Mouse (Mus musculus) embryonic facial prominence, embryonic 14.5 days (tissue): ENCODE results near the gene Arg2. TPM values are rescaled to one million over a fixed set of nuclear protein-coding genes. Genes with fewer than 3 reads are reported as not detected.

Source experiments
- ATAC-seq: fragments of 200-750 bp; cut with Nextera tagmentation; 2 replicates; pipeline ENCODE4 v1.8.0; 2017; ENCODE audit warnings: low read depth, moderate number of reproducible peaks, moderate TSS enrichment
- DNase-seq: peaks from one replicate; pipeline ENCODE4 v3.0.0-alpha.2; 2015; ENCODE audit warnings: low spot score
- H3K27ac ChIP-seq: fragments of 300-500 bp; sonication (generic); replicated peaks from 2 replicates; pipeline ENCODE4 v1.5.1; 2014; ENCODE audit warnings: low read depth, mild to moderate bottlenecking, low read length, moderate library complexity
- H3K27me3 ChIP-seq: fragments of 300-500 bp; sonication (generic); replicated peaks from 2 replicates; pipeline ENCODE4 v1.6.1; 2014; ENCODE audit warnings: low read length; ENCODE audit not compliant: control insufficient read depth, insufficient read depth
- H3K36me3 ChIP-seq: fragments of 300-500 bp; sonication (generic); 2 replicates; pipeline ENCODE4 v1.6.1; 2014; ENCODE audit warnings: low read length, mixed read lengths; ENCODE audit not compliant: control insufficient read depth, insufficient read depth
- H3K4me1 ChIP-seq: fragments of 300-500 bp; sonication (generic); 2 replicates; pipeline ENCODE4 v1.6.1; 2014; ENCODE audit warnings: antibody characterized with exemption, low read length; ENCODE audit not compliant: control insufficient read depth, insufficient read depth
- H3K4me2 ChIP-seq: fragments of 300-500 bp; sonication (generic); 2 replicates; pipeline ENCODE4 v1.6.1; 2014; ENCODE audit warnings: low read depth, mild to moderate bottlenecking, low read length, moderate library complexity, mixed read lengths
- H3K4me3 ChIP-seq: fragments of 300-500 bp; sonication (generic); 2 replicates; pipeline ENCODE4 v1.5.1; 2014; ENCODE audit warnings: low read depth, mild to moderate bottlenecking, low read length
- H3K9ac ChIP-seq: fragments of 300-500 bp; sonication (generic); 2 replicates; pipeline ENCODE4 v1.6.1; 2014; ENCODE audit warnings: low read depth, mild to moderate bottlenecking, low read length, moderate library complexity, mixed read lengths
- H3K9me3 ChIP-seq: fragments of 300-500 bp; sonication (generic); 2 replicates; pipeline ENCODE4 v1.6.1; 2016; ENCODE audit warnings: low read length; ENCODE audit not compliant: control insufficient read depth
- WGBS: fragments of 180-500 bp; shearing (Covaris S2); extraction: QIAGEN DNeasy Blood & Tissue Kit; methylation state at CpG from one replicate; pipeline ENCODE4 v1.1.7; 2014; 5-methylcytosine and 5-hydroxymethylcytosine counted together
- polyA plus RNA-seq: library from polyadenylated mRNA; unstranded; fragments of >200 nt; fragmentation: Nextera tagmentation; extraction: Ambion mirVana; gene quantifications from 2 replicates; pipeline ENCODE4 v1.2.1, GENCODE M21; 2014

The Arg2 gene
- polyA plus RNA-seq, 1 experiment from 2014 or later, result 2.2 TPM

- Histone ChIP-seq H3K4me3 (no peak overlapping the region), H3K4me2 (no peak overlapping the region), H3K9me3 (no peaks in the 10 kb centered on the region), H3K27me3 (no peaks in the 10 kb centered on the region), H3K36me3 (no peaks in the 10 kb centered on the region), H3K4me1 (no peaks in the 10 kb centered on the region), H3K27ac (no peak overlapping the region), H3K9ac (no peak overlapping the region)
- 34% methylated on average over 3 of the region's 3 CpGs for WGBS
- DNase-seq, result peak; percentile 72
- no peak for ATAC-seq
Observed at GRCm38 (mm10) chr12:79122820-79123219, 7.8 kb upstream of the Arg2 start.

GRCm38 (mm10) chr12:79131178-79131675 is 650 bp downstream of the Arg2 start:
- no peak overlapping the region for H3K27ac ChIP-seq
- peaks cover 41% of the 10 kb centered on the region for H3K27me3 ChIP-seq
- no peaks in the 10 kb centered on the region for H3K4me1 ChIP-seq
- H3K4me3 ChIP-seq, result peak overlapping the region; percentile 50
- no peaks in the 10 kb centered on the region for H3K36me3 ChIP-seq
- peak overlapping the region; percentile 97 for H3K4me2 ChIP-seq
- H3K9ac ChIP-seq, result peak overlapping the region; percentile 58
- ATAC-seq, result no peak
- no peak for DNase-seq
- no peaks in the 10 kb centered on the region for H3K9me3 ChIP-seq
- 1% methylated on average over 21 of the region's 22 CpGs for WGBS

- H3K27ac ChIP-seq, result no peak overlapping the region
- H3K36me3 ChIP-seq, result no peaks in the 10 kb centered on the region
- WGBS, result 31% methylated on average over 5 of the region's 5 CpGs
- no peaks in the 10 kb centered on the region for H3K9me3 ChIP-seq
- DNase-seq, result no peak
- 0 out of 2 replicates have a peak overlapping the region, but pooled peaks have one; percentile 58 for H3K9ac ChIP-seq
- peak overlapping the region; percentile 97 for H3K4me2 ChIP-seq
- ATAC-seq, result no peak
- H3K4me1 ChIP-seq, result no peaks in the 10 kb centered on the region
- H3K4me3 ChIP-seq, result peak overlapping the region; percentile 50
- H3K27me3 ChIP-seq, result peaks cover 41% of the 10 kb centered on the region
Observed at GRCm38 (mm10) chr12:79131706-79132460, 1.3 kb downstream of the Arg2 start.

GRCm38 (mm10) chr12:79134676-79135075 is 4.1 kb downstream of the Arg2 start:
- Histone ChIP-seq H3K36me3 (no peaks in the 10 kb centered on the region), H3K4me1 (no peaks in the 10 kb centered on the region), H3K4me3 (no peak overlapping the region), H3K27ac (no peak overlapping the region), H3K4me2 (no peak overlapping the region), H3K27me3 (peaks cover 38% of the 10 kb centered on the region), H3K9me3 (no peaks in the 10 kb centered on the region), H3K9ac (no peak overlapping the region)
- ATAC-seq, result no peak
- 31% methylated on average over 8 of the region's 8 CpGs for WGBS
- DNase-seq, result no peak

GRCm38 (mm10) chr12:79135105-79135504 is 4.5 kb downstream of the Arg2 start:
- Histone ChIP-seq H3K9ac (no peak overlapping the region), H3K27me3 (peaks cover 34% of the 10 kb centered on the region), H3K4me1 (no peaks in the 10 kb centered on the region), H3K36me3 (no peaks in the 10 kb centered on the region), H3K4me3 (no peak overlapping the region), H3K4me2 (no peak overlapping the region), H3K27ac (no peak overlapping the region), H3K9me3 (no peaks in the 10 kb centered on the region)
- ATAC-seq (peak; percentile 21; the same call in 1 of the 2 replicates), DNase-seq (peak; percentile 20)
- 24% methylated on average over 4 of the region's 4 CpGs for WGBS

- no peak overlapping the region for H3K4me2 ChIP-seq
- H3K9ac ChIP-seq, result no peak overlapping the region
- WGBS, result 53% methylated on average over 7 of the region's 7 CpGs
- no peak for DNase-seq
- H3K9me3 ChIP-seq, result no peaks in the 10 kb centered on the region
- no peaks in the 10 kb centered on the region for H3K4me1 ChIP-seq
- peaks cover 15% of the 10 kb centered on the region for H3K27me3 ChIP-seq
- H3K36me3 ChIP-seq, result no peaks in the 10 kb centered on the region
- H3K4me3 ChIP-seq, result no peak overlapping the region
- no peak overlapping the region for H3K27ac ChIP-seq
- no peak for ATAC-seq
Observed at GRCm38 (mm10) chr12:79136949-79137348, 6.4 kb downstream of the Arg2 start.

GRCm38 (mm10) chr12:79138999-79139398 is 8.4 kb downstream of the Arg2 start:
- Histone ChIP-seq H3K27me3 (no peaks in the 10 kb centered on the region), H3K27ac (no peak overlapping the region), H3K4me1 (no peaks in the 10 kb centered on the region), H3K36me3 (no peaks in the 10 kb centered on the region), H3K9me3 (no peaks in the 10 kb centered on the region), H3K9ac (no peak overlapping the region), H3K4me3 (no peak overlapping the region), H3K4me2 (no peak overlapping the region)
- ATAC-seq (no peak), DNase-seq (no peak)

- WGBS, result 38% methylated on average over 1 of the region's 1 CpGs
- DNase-seq (peak; percentile 26), ATAC-seq (no peak)
- Histone ChIP-seq H3K4me2 (no peak overlapping the region), H3K4me1 (no peaks in the 10 kb centered on the region), H3K4me3 (no peak overlapping the region), H3K27ac (no peak overlapping the region), H3K9me3 (no peaks in the 10 kb centered on the region), H3K36me3 (no peaks in the 10 kb centered on the region), H3K27me3 (no peaks in the 10 kb centered on the region), H3K9ac (no peak overlapping the region)
Observed at GRCm38 (mm10) chr12:79139417-79139816, 8.8 kb downstream of the Arg2 start.

- H3K27me3 ChIP-seq, result no peaks in the 10 kb centered on the region
- H3K27ac ChIP-seq, result no peak overlapping the region
- ATAC-seq, result no peak
- no peaks in the 10 kb centered on the region for H3K4me1 ChIP-seq
- no peaks in the 10 kb centered on the region for H3K36me3 ChIP-seq
- H3K4me3 ChIP-seq, result no peak overlapping the region
- no peak for DNase-seq
- H3K9me3 ChIP-seq, result no peaks in the 10 kb centered on the region
- H3K4me2 ChIP-seq, result no peak overlapping the region
- no peak overlapping the region for H3K9ac ChIP-seq
- WGBS, result 87% methylated on average over 2 of the region's 2 CpGs
Observed at GRCm38 (mm10) chr12:79140811-79141210, 10.2 kb downstream of the Arg2 start.
